Mouse (Mus musculus) G1E-ER4 (cell line): Measurements from ENCODE around the gene Sh2b3. TPM values are rescaled to one million over a fixed set of nuclear protein-coding genes. Genes with fewer than 3 reads are reported as not detected.

ENCODE experiments used
- GATA1 ChIP-seq: IDR thresholded peaks from one replicate; pipeline ENCODE4 v1.8.0; 2012; ENCODE audit warnings: low read length, inconsistent platforms
- polyA plus RNA-seq: library from polyadenylated mRNA; stranded (reverse); fragments of >175 nt; gene quantifications from 2 replicates; pipeline ENCODE4 v1.2.3, GENCODE M21; 2012

Gene Sh2b3
- polyA plus RNA-seq, result 131 and 166 TPM in 2 replicates

- TF ChIP-seq GATA1, result no peak
These were observed at the start of gene Sh2b3 for GRCm38 (mm10) chr5:121837441-121838340. Gene Sh2b3 (minus strand): TSS chr5:121837646.

- TF ChIP-seq GATA1, result no peak
These were observed 45.9 kb upstream of the Sh2b3 start for GRCm38 (mm10) chr5:121883356-121883755.

GRCm38 (mm10) chr5:121879211-121879610, 41.8 kb upstream of the Sh2b3 start:
- no peak for TF ChIP-seq GATA1

- no peak for TF ChIP-seq GATA1
These were observed 41.3 kb upstream of the Sh2b3 start for GRCm38 (mm10) chr5:121878703-121879102.

GRCm38 (mm10) chr5:121876901-121877300, 39.5 kb upstream of the Sh2b3 start:
- TF ChIP-seq GATA1, result no peak

GRCm38 (mm10) chr5:121875041-121875440, 37.6 kb upstream of the Sh2b3 start:
- TF ChIP-seq GATA1, result no peak

- TF ChIP-seq GATA1, result no peak
These were observed 34.7 kb upstream of the Sh2b3 start for GRCm38 (mm10) chr5:121872158-121872557.

GRCm38 (mm10) chr5:121871515-121872030, 34.1 kb upstream of the Sh2b3 start:
- TF ChIP-seq GATA1, result no peak

GRCm38 (mm10) chr5:121870832-121871231, 33.4 kb upstream of the Sh2b3 start:
- TF ChIP-seq GATA1, result no peak

GRCm38 (mm10) chr5:121867963-121868362, 30.5 kb upstream of the Sh2b3 start:
- TF ChIP-seq GATA1, result no peak

GRCm38 (mm10) chr5:121864330-121864729, 26.9 kb upstream of the Sh2b3 start:
- TF ChIP-seq GATA1, result no peak

- no peak for TF ChIP-seq GATA1
These were observed 24.5 kb upstream of the Sh2b3 start for GRCm38 (mm10) chr5:121861964-121862363.

GRCm38 (mm10) chr5:121858427-121858826, 21.0 kb upstream of the Sh2b3 start:
- no peak for TF ChIP-seq GATA1

- TF ChIP-seq GATA1, result no peak
These were observed 19.3 kb upstream of the Sh2b3 start for GRCm38 (mm10) chr5:121856740-121857139.

GRCm38 (mm10) chr5:121854768-121855167, 17.3 kb upstream of the Sh2b3 start:
- TF ChIP-seq GATA1, result no peak

GRCm38 (mm10) chr5:121853368-121854051, 16.1 kb upstream of the Sh2b3 start:
- TF ChIP-seq GATA1, result no peak
